Mouse (Mus musculus) forebrain, embryonic 10.5 days (tissue): ENCODE measurements around the gene Plcb1. TPM values are rescaled to one million over a fixed set of nuclear protein-coding genes. Genes with fewer than 3 reads are reported as not detected.

Experiments used
- DNase-seq: peaks from one replicate; pipeline ENCODE4 v3.0.0-alpha.2; 2017; ENCODE audit warnings: low spot score; ENCODE audit errors: extremely low spot score
- H3K27ac ChIP-seq: fragments of 300-500 bp; sonication (generic); 2 replicates; pipeline ENCODE4 v1.5.1; 2016; ENCODE audit warnings: mild to moderate bottlenecking
- H3K27me3 ChIP-seq: fragments of 300-500 bp; sonication (generic); 2 replicates; pipeline ENCODE4 v1.6.1; 2016; ENCODE audit warnings: mild to moderate bottlenecking; ENCODE audit not compliant: poor library complexity, severe bottlenecking
- H3K36me3 ChIP-seq: fragments of 300-500 bp; sonication (generic); replicated peaks from 2 replicates; pipeline ENCODE4 v1.6.1; 2016; ENCODE audit warnings: mild to moderate bottlenecking, moderate library complexity
- H3K4me1 ChIP-seq: fragments of 300-500 bp; sonication (generic); 2 replicates; pipeline ENCODE4 v1.6.1; 2016
- H3K4me3 ChIP-seq: fragments of 300-500 bp; sonication (generic); 2 replicates; pipeline ENCODE4 v1.5.1; 2016; ENCODE audit warnings: mild to moderate bottlenecking, moderate library complexity
- H3K9me3 ChIP-seq: fragments of 300-500 bp; sonication (generic); 2 replicates; pipeline ENCODE4 v1.6.1; 2016; ENCODE audit warnings: mild to moderate bottlenecking, moderate library complexity
- WGBS: fragments of 180-500 bp; shearing (Covaris S2); methylation state at CpG from one replicate; pipeline ENCODE4 v1.1.7; 2016; 5-methylcytosine and 5-hydroxymethylcytosine counted together
- polyA plus RNA-seq: library from polyadenylated mRNA; unstranded; fragments of >200 nt; fragmentation: Nextera tagmentation; extraction: Ambion mirVana; gene quantifications from 2 replicates; pipeline ENCODE4 v1.2.1, GENCODE M21; 2016

Gene Plcb1
- polyA plus RNA-seq, 1 experiment from 2014 or later, result 4.2 TPM

GRCm38 (mm10) chr2:135157961-135158360 lies 372.1 kb downstream of the Plcb1 start:
- Histone ChIP-seq H3K27me3 (no peaks in the 10 kb centered on the region), H3K36me3 (no peaks in the 10 kb centered on the region)
- WGBS, result 93% methylated on average over 2 of the region's 2 CpGs

DNA sequence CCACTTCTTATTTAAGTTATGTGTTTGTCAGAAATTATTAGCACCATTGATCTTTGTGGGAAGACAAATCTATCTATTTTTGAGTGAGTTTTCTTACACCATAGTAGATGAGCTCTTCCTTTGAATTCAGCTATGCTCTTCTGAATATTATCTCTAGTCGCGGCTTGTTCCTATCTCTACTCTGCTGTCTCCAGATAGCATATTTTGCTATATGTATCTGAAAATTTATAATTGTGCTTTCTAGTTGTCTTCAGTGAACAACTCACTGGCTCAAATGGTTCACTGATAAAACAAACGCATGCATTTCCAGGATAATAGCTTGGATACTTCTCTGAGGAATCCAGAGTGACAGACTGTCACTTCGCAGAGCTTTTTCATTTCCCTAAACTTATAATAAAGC lies 375.8 kb downstream of the Plcb1 start:
- H3K27ac ChIP-seq, result no peak overlapping the region
- H3K27me3 ChIP-seq, result no peaks in the 10 kb centered on the region
- no peaks in the 10 kb centered on the region for H3K36me3 ChIP-seq
- no peak for DNase-seq
- 93% methylated on average over 4 of the region's 4 CpGs for WGBS
- no peak overlapping the region for H3K4me3 ChIP-seq
- H3K9me3 ChIP-seq, result no peaks in the 10 kb centered on the region
- H3K4me1 ChIP-seq, result no peaks in the 10 kb centered on the region

More at GRCm38 (mm10) chr2:135157961-135158360, 372.1 kb downstream of the Plcb1 start:
- H3K4me1 ChIP-seq, result no peaks in the 10 kb centered on the region
- no peaks in the 10 kb centered on the region for H3K9me3 ChIP-seq
- H3K27ac ChIP-seq, result no peak overlapping the region
- H3K4me3 ChIP-seq, result no peak overlapping the region
- no peak for DNase-seq

DNA sequence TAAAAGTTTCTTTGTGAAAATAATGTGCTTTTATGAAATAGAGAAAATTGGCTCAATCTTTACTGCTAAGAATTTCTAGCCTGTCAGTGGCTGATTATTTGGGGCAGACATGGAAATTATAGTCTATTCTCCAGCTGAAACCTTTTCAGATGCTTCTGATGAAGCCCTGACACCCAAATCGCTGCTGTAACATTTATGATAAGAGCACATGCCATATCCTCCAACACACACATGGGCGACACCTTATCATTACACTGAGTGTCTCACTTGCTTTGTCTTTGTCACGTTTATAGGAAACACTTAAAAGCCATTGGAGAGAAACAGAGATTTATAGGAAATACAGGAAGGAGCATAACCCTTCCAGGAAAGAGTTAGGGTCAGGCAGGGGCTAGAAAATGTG lies 379.6 kb downstream of the Plcb1 start:
- 91% methylated on average over 3 of the region's 3 CpGs for WGBS
- no peak for DNase-seq
- no peak overlapping the region for H3K27ac ChIP-seq
- H3K36me3 ChIP-seq, result no peaks in the 10 kb centered on the region
- H3K9me3 ChIP-seq, result no peaks in the 10 kb centered on the region
- H3K27me3 ChIP-seq, result no peaks in the 10 kb centered on the region
- H3K4me3 ChIP-seq, result no peak overlapping the region
- no peaks in the 10 kb centered on the region for H3K4me1 ChIP-seq

DNA sequence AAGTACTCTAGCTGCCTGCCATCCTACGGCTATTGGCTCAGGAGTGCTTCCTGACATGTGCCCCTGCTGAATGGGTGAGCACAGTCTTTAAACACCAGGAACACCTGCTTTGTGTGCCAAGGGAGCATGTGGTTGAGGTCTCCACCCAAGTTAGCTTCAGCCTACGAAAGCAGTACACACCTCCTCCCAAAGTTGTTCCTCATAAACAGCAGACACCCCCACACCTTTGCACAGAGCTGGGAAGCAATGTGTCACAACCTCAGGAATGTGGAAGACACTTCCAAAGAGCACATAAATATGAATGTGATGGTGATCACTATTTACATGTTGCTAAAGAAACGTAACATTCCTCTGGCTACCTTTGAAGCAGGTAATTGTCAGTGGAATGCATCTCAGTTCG lies 389.7 kb downstream of the Plcb1 start:
- no peaks in the 10 kb centered on the region; the same call in 1 of the 2 replicates for H3K27me3 ChIP-seq
- no peak for DNase-seq
- no peaks in the 10 kb centered on the region for H3K4me1 ChIP-seq
- WGBS, result 85% methylated on average over 4 of the region's 4 CpGs
- no peaks in the 10 kb centered on the region for H3K36me3 ChIP-seq
- H3K27ac ChIP-seq, result no peak overlapping the region
- H3K4me3 ChIP-seq, result no peak overlapping the region
- H3K9me3 ChIP-seq, result no peaks in the 10 kb centered on the region

DNA sequence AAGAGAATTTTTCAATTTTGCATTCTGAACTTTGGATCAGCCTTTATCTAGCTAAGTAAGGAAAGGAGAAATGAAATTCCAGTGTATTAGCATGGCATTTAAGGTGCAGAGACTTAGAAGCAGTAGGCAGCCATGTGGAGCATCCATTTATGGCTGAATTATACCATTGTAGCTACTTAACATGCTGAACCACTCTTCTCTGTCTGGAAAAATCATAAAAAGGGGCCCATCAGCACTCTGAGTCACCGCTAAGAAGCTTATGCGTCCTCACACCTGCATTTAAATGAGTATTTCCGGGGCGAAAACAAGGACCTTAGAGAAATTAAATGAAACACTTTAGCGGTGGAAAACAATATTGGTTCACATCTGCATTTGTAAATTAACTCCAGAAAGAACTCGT lies 401.8 kb downstream of the Plcb1 start:
- H3K36me3 ChIP-seq, result no peaks in the 10 kb centered on the region
- no peak for DNase-seq
- WGBS, result 84% methylated on average over 6 of the region's 6 CpGs
- H3K27me3 ChIP-seq, result no peaks in the 10 kb centered on the region; the same call in 1 of the 2 replicates
- no peaks in the 10 kb centered on the region for H3K9me3 ChIP-seq
- no peak overlapping the region for H3K4me3 ChIP-seq
- no peak overlapping the region for H3K27ac ChIP-seq
- H3K4me1 ChIP-seq, result no peaks in the 10 kb centered on the region

DNA sequence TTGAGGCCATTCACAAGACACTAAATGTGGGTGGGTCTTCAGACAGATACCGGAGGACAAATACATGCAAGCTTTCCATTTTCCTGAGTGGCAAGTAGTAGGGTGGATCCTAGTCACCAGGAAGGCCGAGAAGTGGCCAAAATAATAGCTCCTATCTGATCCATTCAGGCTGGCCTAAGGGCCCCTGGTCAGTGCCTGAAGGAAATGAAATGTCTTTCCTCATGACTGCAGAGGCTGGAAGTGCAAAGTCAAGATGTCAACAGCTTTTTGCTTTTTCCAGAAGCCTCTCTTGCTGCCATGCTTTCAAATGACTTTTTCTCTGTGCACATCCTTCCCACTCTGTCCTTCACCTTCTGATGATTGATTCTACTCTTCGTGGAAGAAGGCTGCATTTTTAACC lies 415.0 kb downstream of the Plcb1 start:
- peaks cover 4% of the 10 kb centered on the region; the same call in 1 of the 2 replicates for H3K4me1 ChIP-seq
- DNase-seq, result no peak
- no peaks in the 10 kb centered on the region for H3K9me3 ChIP-seq
- no peaks in the 10 kb centered on the region for H3K27me3 ChIP-seq
- no peak overlapping the region for H3K27ac ChIP-seq
- WGBS, result 87% methylated on average over 3 of the region's 3 CpGs
- H3K36me3 ChIP-seq, result no peaks in the 10 kb centered on the region
- no peak overlapping the region for H3K4me3 ChIP-seq

- H3K36me3 ChIP-seq, result no peaks in the 10 kb centered on the region
These were observed 416.5 kb downstream of the Plcb1 start for GRCm38 (mm10) chr2:135202390-135202789.

DNA sequence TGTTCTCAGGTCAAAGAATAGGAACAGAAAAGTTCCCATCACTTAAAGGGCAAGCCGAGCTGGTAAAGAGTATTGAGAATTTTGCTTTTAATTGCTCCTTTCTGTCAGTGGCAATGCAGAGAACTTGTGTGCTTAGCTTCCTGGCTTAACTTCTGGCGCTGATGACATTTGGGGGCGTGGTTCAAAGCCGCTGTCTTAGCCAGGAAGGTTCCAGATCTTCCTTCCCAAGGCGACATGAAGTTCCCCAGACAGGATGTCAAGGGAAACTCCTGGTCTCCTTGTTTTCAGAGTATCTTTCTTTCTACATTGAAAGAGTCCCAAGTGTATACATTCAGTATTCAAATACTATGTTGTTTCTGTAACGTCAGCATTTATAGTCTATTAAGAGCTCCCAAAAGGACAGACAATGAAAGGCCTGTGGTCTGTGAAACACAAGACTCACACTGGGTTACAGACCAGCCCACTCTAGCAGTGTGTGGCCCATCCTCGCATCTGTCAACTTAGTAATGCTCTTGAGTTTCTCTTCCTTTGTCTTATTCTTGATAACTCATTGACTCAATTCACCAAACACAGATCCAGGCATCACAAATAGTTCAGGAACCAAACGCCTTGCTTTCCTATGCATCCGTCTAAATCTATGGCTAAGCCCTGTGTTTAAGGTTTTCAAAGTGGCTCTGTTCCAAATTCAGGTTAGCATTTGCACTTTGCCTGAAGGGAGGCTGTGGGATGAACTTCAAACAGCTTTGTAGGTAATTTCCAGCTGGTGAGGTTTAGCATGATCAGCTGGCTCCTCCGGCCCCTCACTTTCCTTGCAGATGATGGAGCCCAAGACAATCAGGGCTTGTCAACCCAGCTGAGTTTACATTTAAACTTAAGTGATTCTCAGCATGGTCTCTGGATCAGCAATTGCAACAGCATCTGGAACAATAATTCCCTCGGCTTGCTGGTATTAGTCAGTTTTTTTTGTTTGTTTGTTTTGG lies 418.6 kb downstream of the Plcb1 start:
- Histone ChIP-seq H3K4me3 (no peak overlapping the region), H3K9me3 (no peaks in the 10 kb centered on the region), H3K27me3 (no peaks in the 10 kb centered on the region), H3K27ac (no peak overlapping the region), H3K4me1 (0 out of 2 replicates have a peak, but pooled peaks cover under 1% of the 10 kb centered on the region), H3K36me3 (no peaks in the 10 kb centered on the region)
- WGBS, result 83% methylated on average over 11 of the region's 11 CpGs
- DNase-seq, result no peak

More at GRCm38 (mm10) chr2:135202390-135202789, 416.5 kb downstream of the Plcb1 start:
- H3K27me3 ChIP-seq, result no peaks in the 10 kb centered on the region
- WGBS, result 94% methylated on average over 4 of the region's 4 CpGs
- no peaks in the 10 kb centered on the region for H3K9me3 ChIP-seq
- no peak overlapping the region for H3K4me3 ChIP-seq
- no peak overlapping the region for H3K27ac ChIP-seq
- DNase-seq, result no peak
- peaks cover 4% of the 10 kb centered on the region; the same call in 1 of the 2 replicates for H3K4me1 ChIP-seq

DNA sequence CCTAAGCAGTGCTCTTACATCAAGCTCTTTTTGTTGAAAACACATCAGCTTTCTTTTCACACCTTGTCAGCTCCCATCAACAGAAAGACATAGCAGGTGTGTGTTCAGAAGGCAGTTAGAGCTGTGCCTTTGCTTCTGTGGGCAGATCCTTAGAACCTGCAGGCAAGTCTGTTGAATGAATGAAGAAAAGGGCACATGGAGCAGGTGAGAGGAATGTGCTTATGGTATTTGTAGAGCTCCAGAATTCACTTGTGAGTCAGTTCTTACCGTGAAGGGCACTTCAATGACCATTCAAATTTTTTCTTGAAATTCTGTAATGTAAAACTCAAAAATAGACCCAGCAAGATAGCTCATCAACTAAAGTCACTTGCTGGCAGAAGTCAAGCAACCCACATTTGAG lies 423.0 kb downstream of the Plcb1 start:
- Histone ChIP-seq H3K4me3 (no peak overlapping the region), H3K4me1 (no peaks in the 10 kb centered on the region), H3K27me3 (no peaks in the 10 kb centered on the region), H3K27ac (no peak overlapping the region), H3K9me3 (no peaks in the 10 kb centered on the region), H3K36me3 (no peaks in the 10 kb centered on the region)
- no peak for DNase-seq
- 91% methylated on average over 1 of the region's 1 CpGs for WGBS

- H3K4me1 ChIP-seq, result no peaks in the 10 kb centered on the region
- no peaks in the 10 kb centered on the region for H3K9me3 ChIP-seq
- no peak overlapping the region for H3K4me3 ChIP-seq
- no peak overlapping the region for H3K27ac ChIP-seq
- no peaks in the 10 kb centered on the region for H3K27me3 ChIP-seq
- no peak for DNase-seq
- WGBS, result 75% methylated on average over 4 of the region's 4 CpGs
- no peaks in the 10 kb centered on the region for H3K36me3 ChIP-seq
These were observed 429.0 kb downstream of the Plcb1 start for GRCm38 (mm10) chr2:135214746-135215448.

DNA sequence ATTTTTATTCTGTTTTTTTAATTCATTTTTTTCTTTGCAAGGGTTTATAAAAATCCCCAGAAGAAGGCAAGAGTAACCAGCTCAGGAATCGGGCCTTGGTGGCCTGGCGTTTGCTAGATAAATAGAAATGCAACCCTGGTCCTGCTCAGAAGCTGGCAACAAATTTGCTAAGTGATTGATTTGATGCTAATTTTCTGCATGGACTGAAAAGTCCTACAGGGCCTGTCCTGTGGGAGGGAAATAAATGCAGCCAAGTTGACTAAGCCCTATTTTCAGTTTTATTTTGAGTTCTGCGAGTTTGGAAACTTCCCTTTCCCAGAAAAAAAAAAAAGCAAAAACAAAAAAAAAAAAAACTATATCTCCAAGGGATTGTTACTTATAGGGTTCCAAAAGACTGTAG lies 433.5 kb downstream of the Plcb1 start:
- H3K4me1 ChIP-seq, result no peaks in the 10 kb centered on the region
- H3K27ac ChIP-seq, result no peak overlapping the region
- no peak for DNase-seq
- no peaks in the 10 kb centered on the region for H3K27me3 ChIP-seq
- 90% methylated on average over 3 of the region's 3 CpGs for WGBS
- H3K36me3 ChIP-seq, result no peaks in the 10 kb centered on the region
- H3K4me3 ChIP-seq, result no peak overlapping the region
- H3K9me3 ChIP-seq, result no peaks in the 10 kb centered on the region

- Histone ChIP-seq H3K9me3 (no peaks in the 10 kb centered on the region), H3K4me1 (no peaks in the 10 kb centered on the region), H3K27me3 (no peaks in the 10 kb centered on the region), H3K27ac (no peak overlapping the region), H3K36me3 (no peaks in the 10 kb centered on the region), H3K4me3 (no peak overlapping the region)
- WGBS, result 71% methylated on average over 3 of the region's 3 CpGs
- no peak for DNase-seq
These were observed 439.7 kb downstream of the Plcb1 start for GRCm38 (mm10) chr2:135225604-135226025.

DNA sequence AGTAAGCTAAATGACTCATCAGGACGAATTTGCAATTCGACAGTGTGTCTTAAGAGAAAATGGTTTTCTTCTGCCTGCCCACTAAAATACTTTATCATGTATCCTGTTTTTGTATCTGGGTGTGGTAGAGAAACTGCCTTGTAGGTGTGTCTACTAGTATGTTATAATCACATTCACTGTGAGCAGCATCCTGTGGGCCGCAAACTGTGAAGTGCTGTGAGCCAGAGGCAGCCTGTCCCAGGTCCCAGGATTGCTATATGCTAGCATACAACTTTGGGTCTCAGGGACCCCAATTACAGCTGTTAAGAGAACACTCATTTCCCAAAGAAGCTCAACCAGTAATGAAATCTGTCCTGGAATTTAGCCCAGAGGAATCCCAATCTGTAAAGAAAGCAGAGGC lies 444.4 kb downstream of the Plcb1 start:
- H3K4me1 ChIP-seq, result no peaks in the 10 kb centered on the region
- DNase-seq, result no peak
- no peaks in the 10 kb centered on the region for H3K36me3 ChIP-seq
- no peak overlapping the region for H3K4me3 ChIP-seq
- WGBS, result 90% methylated on average over 3 of the region's 3 CpGs
- no peaks in the 10 kb centered on the region for H3K27me3 ChIP-seq
- H3K9me3 ChIP-seq, result no peaks in the 10 kb centered on the region
- H3K27ac ChIP-seq, result no peak overlapping the region
